In the genomic region with DNA sequence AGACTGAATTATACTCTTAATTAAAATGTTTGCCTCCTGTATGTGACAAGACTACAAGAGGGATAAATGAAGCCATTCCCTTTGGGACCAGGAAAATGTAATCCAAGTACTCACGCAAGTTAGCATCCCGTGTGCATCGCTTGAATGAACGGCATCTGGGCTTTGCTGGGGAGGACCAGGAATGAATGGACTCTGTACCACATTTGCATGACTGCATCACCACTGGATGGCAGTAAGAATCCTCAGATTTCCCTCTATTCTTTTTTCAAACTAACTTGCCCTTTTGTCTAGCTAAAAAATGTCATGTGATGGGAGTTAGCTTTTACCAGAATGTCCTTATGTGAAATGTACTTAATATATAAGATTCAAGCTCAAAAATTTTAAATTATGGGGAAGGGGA, we compare ENCODE assay signal across 11 mouse cellular contexts. TPM values are rescaled to one million over a fixed set of nuclear protein-coding genes. Genes with fewer than 3 reads are reported as not detected.
DNase-seq lines count a peak whose midpoint lies in the region; ATAC-seq and TF ChIP-seq lines count a peak whose summit lies in the region.
"Had no signal": no experiment of that assay in that cellular context is flagged by ENCODE, and none has a peak within 500 bp of the region (broad histone marks: within the 10 kb centered on the region; RNA-seq: fewer than 3 reads in every experiment).

No protein-coding gene starts in this region.

- no peak overlapping the region for H3K27ac ChIP-seq in heart, adult 2 months
- H3K27ac ChIP-seq in liver, postnatal 0 days (ENCODE audit: low read depth), result no peak overlapping the region
- no peak overlapping the region for H3K27ac ChIP-seq in liver, embryonic 12.5 days
- no peak overlapping the region for H3K27ac ChIP-seq in lung, embryonic 14.5 days (ENCODE audit: low read depth)
- H3K27ac ChIP-seq in midbrain, embryonic 13.5 days, result no peak overlapping the region
- H3K27ac ChIP-seq: limb, embryonic 15.5 days; neural tube, embryonic 12.5 days had no signal

- TF ChIP-seq CTCF in heart, adult 2 months (IDR thresholded peaks at IDR 0.05), result peak; percentile 80
- peak; percentile 53 for TF ChIP-seq CTCF in liver, postnatal 0 days (IDR thresholded peaks at IDR 0.05; ENCODE audit: low read depth)
- peak; percentile 21; the same call in 1 of the 2 replicates for TF ChIP-seq CTCF in brain, embryonic 14.5 days (IDR thresholded peaks at IDR 0.05; ENCODE audit: borderline replicate concordance, extremely low read depth, insufficient read depth, insufficient read length)
- peak; percentile 45 for TF ChIP-seq CTCF in lung, embryonic 14.5 days (IDR thresholded peaks at IDR 0.05; ENCODE audit: low read depth)

- H3K4me3 ChIP-seq in heart, adult 2 months, result no peak overlapping the region
- H3K4me3 ChIP-seq in liver, postnatal 0 days (ENCODE audit: low read depth, low read length), result no peak overlapping the region
- no peak overlapping the region for H3K4me3 ChIP-seq in liver, embryonic 12.5 days
- no peak overlapping the region for H3K4me3 ChIP-seq in lung, embryonic 14.5 days (ENCODE audit: low read depth, low read length)
- H3K4me3 ChIP-seq in midbrain, embryonic 13.5 days (replicated peaks), result no peak overlapping the region
- H3K4me3 ChIP-seq: limb, embryonic 15.5 days; neural tube, embryonic 12.5 days had no signal

- TF ChIP-seq POLR2A in heart, adult 2 months (IDR thresholded peaks at IDR 0.05; ENCODE audit: insufficient read depth, low read depth, low read length), result no peak
- no peak for TF ChIP-seq POLR2A in brain, embryonic 14.5 days (IDR thresholded peaks at IDR 0.05; ENCODE audit: borderline replicate concordance, extremely low read depth, insufficient read depth, insufficient read length, poor library complexity, severe bottlenecking)

- no peaks in the 10 kb centered on the region for H3K9me3 ChIP-seq in liver, postnatal 0 days (ENCODE audit: low read length)
- H3K9me3 ChIP-seq in liver, embryonic 12.5 days (replicated peaks), result no peaks in the 10 kb centered on the region
- no peaks in the 10 kb centered on the region for H3K9me3 ChIP-seq in lung, embryonic 14.5 days (ENCODE audit: low read depth, low read length)
- no peaks in the 10 kb centered on the region for H3K9me3 ChIP-seq in midbrain, embryonic 13.5 days
- H3K9me3 ChIP-seq: limb, embryonic 15.5 days; neural tube, embryonic 12.5 days had no signal

- intact Hi-C loops in heart, adult 2 months (cut with DNase I), result loop anchor here (10.0 kb wide), 1 partner anchor 128 kb away; no protein-coding TSS in a partner anchor
- intact Hi-C loops in heart, postnatal 25 days (cut with DNase I), result loop anchor here (10.0 kb wide), 1 partner anchor 128 kb away; no protein-coding TSS in a partner anchor

- no peaks in the 10 kb centered on the region for H3K79me2 ChIP-seq in heart, adult 2 months (replicated peaks; ENCODE audit: control insufficient read depth, insufficient read depth, low read length)

- ATAC-seq in liver, postnatal 0 days, result no peak
- ATAC-seq in liver, embryonic 12.5 days, result no peak
- ATAC-seq in lung, embryonic 14.5 days (ENCODE audit: insufficient read depth), result no peak
- no peak for ATAC-seq in midbrain, embryonic 13.5 days

- H3K4me1 ChIP-seq in heart, adult 2 months (ENCODE audit: control insufficient read depth, insufficient read depth, low read length), result peaks cover 3% of the 10 kb centered on the region; the same call in 1 of the 2 replicates
- H3K4me1 ChIP-seq in liver, postnatal 0 days (ENCODE audit: insufficient read depth), result no peaks in the 10 kb centered on the region
- H3K4me1 ChIP-seq in liver, embryonic 12.5 days, result no peaks in the 10 kb centered on the region
- no peaks in the 10 kb centered on the region for H3K4me1 ChIP-seq in lung, embryonic 14.5 days (ENCODE audit: insufficient read depth)
- no peaks in the 10 kb centered on the region; the same call in 1 of the 2 replicates for H3K4me1 ChIP-seq in midbrain, embryonic 13.5 days (replicated peaks)
- H3K4me1 ChIP-seq: limb, embryonic 15.5 days; neural tube, embryonic 12.5 days had no signal

- WGBS in heart, adult 2 months, result 35% methylated on average over 4 of the region's 4 CpGs
- WGBS in liver, postnatal 0 days (ENCODE audit: insufficient replicate concordance), result 57% methylated on average over 4 of the region's 4 CpGs
- 59% methylated on average over 4 of the region's 4 CpGs for WGBS in liver, embryonic 12.5 days (ENCODE audit: insufficient replicate concordance)
- 56% methylated on average over 4 of the region's 4 CpGs for whole genome bisulfite sequencing in lung, embryonic 14.5 days
- 31% methylated on average over 4 of the region's 4 CpGs for WGBS in midbrain, embryonic 13.5 days

- TF ChIP-seq EP300 in heart, adult 2 months (IDR thresholded peaks at IDR 0.05; ENCODE audit: insufficient read depth, low read depth, low read length), result no peak
- TF ChIP-seq EP300 in liver, postnatal 0 days (IDR thresholded peaks at IDR 0.05; ENCODE audit: low read depth), result no peak

- no peak for DNase-seq in heart, adult 2 months
- DNase-seq in heart, postnatal 25 days (ENCODE audit: low spot score), result no peak
- DNase-seq in liver, postnatal 0 days, result no peak
- DNase-seq in brain, embryonic 14.5 days (ENCODE audit: low read depth), result peak; percentile 60
- peak; percentile 50 for DNase-seq in lung, embryonic 14.5 days
- no peak for DNase-seq in ovary, postnatal 36 days (ENCODE audit: low spot score)

- no peak overlapping the region for H3K9ac ChIP-seq in heart, adult 2 months (ENCODE audit: low read depth, low read length)
- no peak overlapping the region for H3K9ac ChIP-seq in liver, postnatal 0 days (replicated peaks)
- no peak overlapping the region for H3K9ac ChIP-seq in liver, embryonic 12.5 days
- H3K9ac ChIP-seq in lung, embryonic 14.5 days, result no peak overlapping the region
- no peak overlapping the region for H3K9ac ChIP-seq in midbrain, embryonic 13.5 days (replicated peaks)
- H3K9ac ChIP-seq: limb, embryonic 15.5 days; neural tube, embryonic 12.5 days had no signal

- no peaks in the 10 kb centered on the region for H3K36me3 ChIP-seq in heart, adult 2 months (ENCODE audit: control insufficient read depth, insufficient read depth, low read length)
- no peaks in the 10 kb centered on the region for H3K36me3 ChIP-seq in liver, postnatal 0 days (replicated peaks; ENCODE audit: insufficient read depth, low read length)
- H3K36me3 ChIP-seq in liver, embryonic 12.5 days, result no peaks in the 10 kb centered on the region
- no peaks in the 10 kb centered on the region for H3K36me3 ChIP-seq in lung, embryonic 14.5 days (ENCODE audit: insufficient read depth)
- H3K36me3 ChIP-seq in midbrain, embryonic 13.5 days, result no peaks in the 10 kb centered on the region
- H3K36me3 ChIP-seq: G1E; limb, embryonic 15.5 days; neural tube, embryonic 12.5 days had no signal

- no peaks in the 10 kb centered on the region for H3K27me3 ChIP-seq in heart, adult 2 months (ENCODE audit: control insufficient read depth, insufficient read depth, low read length)
- no peaks in the 10 kb centered on the region for H3K27me3 ChIP-seq in liver, postnatal 0 days (ENCODE audit: insufficient read depth, low read length)
- no peaks in the 10 kb centered on the region for H3K27me3 ChIP-seq in liver, embryonic 12.5 days (replicated peaks)
- H3K27me3 ChIP-seq in lung, embryonic 14.5 days (ENCODE audit: insufficient read depth, low read length), result no peaks in the 10 kb centered on the region
- no peaks in the 10 kb centered on the region for H3K27me3 ChIP-seq in midbrain, embryonic 13.5 days
- H3K27me3 ChIP-seq: limb, embryonic 15.5 days; neural tube, embryonic 12.5 days had no signal

- no peak overlapping the region for H3K4me2 ChIP-seq in liver, postnatal 0 days (ENCODE audit: low read depth, low read length)
- H3K4me2 ChIP-seq in liver, embryonic 12.5 days, result no peak overlapping the region
- no peak overlapping the region for H3K4me2 ChIP-seq in lung, embryonic 14.5 days
- no peak overlapping the region for H3K4me2 ChIP-seq in midbrain, embryonic 13.5 days (replicated peaks)
- H3K4me2 ChIP-seq: limb, embryonic 15.5 days; neural tube, embryonic 12.5 days had no signal

RNA-seq across cellular contexts. Expression of gene Rasgrp3, which starts 29.3 kb away (rescaled TPM):
- 10 to 100 TPM; 27.2 to 27.4 TPM for total RNA-seq in heart, adult 2 months (2021)
- polyA plus RNA-seq in heart, adult 2 months (2012; rRNA removed), result 10.4 and 28.1 TPM in 2 replicates
- 10 to 100 TPM; 25.2 to 29.7 TPM for total RNA-seq in heart, postnatal 25 days (2021)
- polyA plus RNA-seq in liver, postnatal 0 days (2015; fragmentation: Nextera tagmentation; extraction: Ambion mirVana), result 3.7 and 4.1 TPM in 2 replicates
- polyA plus RNA-seq in liver, embryonic 12.5 days (2016; fragmentation: Nextera tagmentation; extraction: Ambion mirVana), result 6.3 and 6.6 TPM in 2 replicates
- 4.7 and 6.6 TPM in 2 replicates for polyA plus RNA-seq in brain, embryonic 14.5 days (2012; rRNA removed)
- 24.5 and 30.1 TPM in 2 replicates for polyA plus RNA-seq in lung, embryonic 14.5 days (2014; fragmentation: Nextera tagmentation; extraction: Ambion mirVana)
- 5.5 TPM in 2 replicates for polyA plus RNA-seq in midbrain, embryonic 13.5 days (2015; fragmentation: Nextera tagmentation; extraction: Ambion mirVana)
- polyA plus RNA-seq: G1E had no signal

Comparison
In these comparisons a context has a peak if more than half of its experiments do, and no peak if none do; other contexts are left out.
1. DNase-seq: peak in brain, embryonic 14.5 days (single experiment) and lung, embryonic 14.5 days (single experiment); none in heart, adult 2 months (0 of 2), heart, postnatal 25 days (single experiment), liver, postnatal 0 days (single experiment) and ovary, postnatal 36 days (single experiment).
2. CTCF ChIP-seq: peak in every context shown above with its lines; median percentile 80 in heart, adult 2 months; 53 in liver, postnatal 0 days; 45 in lung, embryonic 14.5 days; 21 in brain, embryonic 14.5 days.